Mouse (Mus musculus) spleen, postnatal 14 days (tissue): ENCODE measurements at regions not wholly inside any gene's neighbourhood (a gene's known extent, or its start where the extent isn't known, plus 50 kb on each side); places are given as distances from the start of the nearest gene placed in this dataset.

Source experiments
- DNase-seq, 2 experiments: peaks; one replicate each; pipeline ENCODE4 v3.0.0; 2021 to 2022; ENCODE audit warnings: low spot score in 2 of 2

GRCm38 (mm10) chr17:47179410-47179809, 169.1 kb upstream of the Ubr2 start:
- no peak for DNase-seq

- DNase-seq: no peak
Measured at GRCm38 (mm10) chr17:47178705-47179104, 168.3 kb upstream of the Ubr2 start.

GRCm38 (mm10) chr17:47177671-47178246, 167.4 kb upstream of the Ubr2 start:
- DNase-seq: no peak

DNA sequence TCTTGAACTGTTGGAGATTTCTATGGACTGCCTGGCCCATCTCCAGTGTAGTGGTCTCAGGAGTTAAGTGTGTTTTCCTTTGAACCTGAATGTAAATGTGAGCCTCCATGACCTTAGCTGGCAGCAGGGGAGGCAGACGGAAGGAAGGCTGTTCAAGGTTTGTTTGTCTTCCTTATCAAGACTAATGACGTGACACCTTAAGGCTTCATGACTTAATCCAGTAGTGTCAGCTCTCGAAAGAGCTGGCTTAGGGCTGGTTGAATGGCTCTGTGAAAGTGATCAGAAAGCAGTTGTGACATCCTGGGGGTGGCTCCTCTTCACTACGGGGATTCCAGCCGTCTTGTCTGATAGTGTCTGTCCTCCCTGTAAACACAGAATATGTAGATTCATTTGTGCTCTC, 166.0 kb upstream of the Ubr2 start:
- no peak for DNase-seq

DNA sequence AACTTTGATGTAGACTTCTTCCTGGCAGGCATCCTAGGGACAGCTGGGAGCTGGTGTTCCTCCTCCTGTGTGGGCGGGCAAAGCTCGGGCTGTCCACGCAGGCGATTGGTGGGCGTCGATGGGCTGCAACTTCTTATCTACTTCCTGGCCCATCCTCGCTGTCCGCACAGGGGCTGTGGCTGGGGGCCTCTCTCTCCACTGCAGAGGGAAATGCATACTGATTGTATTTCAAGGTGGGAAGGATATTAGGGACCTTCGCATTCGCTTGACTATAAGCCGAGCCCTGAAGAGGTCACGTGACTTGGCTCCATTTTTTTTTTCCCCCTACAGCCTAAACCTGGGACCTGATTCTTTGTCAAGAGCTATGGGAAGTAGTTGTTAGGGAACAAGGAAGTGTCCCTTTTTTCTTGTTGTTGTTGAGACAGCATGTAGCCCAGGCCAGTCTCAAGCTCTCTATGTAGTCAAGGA, 164.4 kb upstream of the Ubr2 start:
- peak in 1 of 2 experiments; percentile 9 for DNase-seq

- no peak for DNase-seq
Measured at GRCm38 (mm10) chr17:47171801-47172200, 161.4 kb upstream of the Ubr2 start.

GRCm38 (mm10) chr17:47170978-47171593, 160.7 kb upstream of the Ubr2 start:
- no peak for DNase-seq

- DNase-seq: no peak
Measured at GRCm38 (mm10) chr17:47168105-47168504, 157.7 kb upstream of the Ubr2 start.

GRCm38 (mm10) chr17:47163677-47164340, 153.5 kb upstream of the Ubr2 start:
- DNase-seq: no peak

GRCm38 (mm10) chr17:47162459-47162858, 152.1 kb upstream of the Ubr2 start:
- no peak for DNase-seq

- DNase-seq: no peak
Measured at GRCm38 (mm10) chr17:47156237-47156636, 145.9 kb upstream of the Ubr2 start.

- DNase-seq: no peak
Measured at GRCm38 (mm10) chr17:47151557-47152278, 141.4 kb upstream of the Ubr2 start.

DNA sequence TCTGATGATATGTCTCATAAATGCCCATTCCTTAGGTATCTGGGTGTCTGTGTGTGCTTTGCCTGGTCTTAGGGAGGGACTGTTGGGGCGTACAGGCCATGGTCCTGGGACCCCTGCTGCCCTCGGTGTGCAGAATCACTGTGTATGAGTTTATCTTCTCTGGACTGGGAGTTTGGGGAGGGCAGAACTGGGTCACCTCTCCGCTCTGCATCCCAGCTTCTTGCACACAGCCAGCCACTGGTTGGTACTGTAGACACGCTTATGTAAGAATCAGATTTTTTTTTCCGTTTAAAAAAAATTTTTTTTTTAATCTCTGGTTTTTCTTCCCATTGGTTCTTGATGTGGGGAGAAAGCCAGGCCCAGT, 140.8 kb upstream of the Ubr2 start:
- no peak for DNase-seq

DNA sequence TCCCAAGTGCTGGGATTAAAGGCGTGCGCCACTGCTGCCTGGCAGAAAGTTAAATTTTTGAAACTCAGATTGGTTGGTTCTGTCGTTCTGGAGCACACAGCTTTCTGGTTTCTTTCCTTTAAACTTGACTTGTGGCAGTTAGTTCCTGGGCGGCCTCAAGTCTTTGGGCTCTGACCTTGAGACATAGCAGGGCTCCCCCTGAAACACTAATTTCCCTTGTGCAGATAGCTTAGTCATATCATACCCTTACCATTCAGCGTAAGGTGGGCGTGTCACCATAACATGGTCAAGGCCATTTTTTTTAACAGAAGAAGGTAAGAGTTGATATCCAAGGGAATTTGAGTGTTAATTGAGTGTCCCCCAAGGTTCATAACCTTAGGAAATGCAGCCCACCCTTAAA, 140.3 kb upstream of the Ubr2 start:
- no peak for DNase-seq

DNA sequence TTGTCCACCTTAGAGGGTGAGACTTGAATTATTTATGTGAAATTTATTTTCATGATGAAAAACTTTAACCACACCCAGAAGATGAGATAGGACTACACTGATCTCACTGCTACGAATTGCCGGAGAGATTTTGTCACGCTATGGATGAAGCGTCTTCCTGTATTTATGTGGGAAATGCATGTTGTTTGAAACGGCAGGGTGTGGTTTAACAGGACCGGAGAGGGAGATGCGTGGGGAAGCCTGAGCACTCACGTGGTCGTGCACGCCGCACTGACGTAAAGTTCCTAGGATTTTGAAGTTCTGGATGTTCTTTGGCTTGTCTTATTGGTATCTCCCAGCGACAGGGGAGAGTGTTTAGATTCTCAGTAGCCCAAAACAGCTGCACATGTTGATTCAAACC, 139.3 kb upstream of the Ubr2 start:
- no peak for DNase-seq

GRCm38 (mm10) chr17:47149158-47149557, 138.8 kb upstream of the Ubr2 start:
- DNase-seq: no peak

GRCm38 (mm10) chr17:47146640-47147039, 136.3 kb upstream of the Ubr2 start:
- no peak for DNase-seq

DNA sequence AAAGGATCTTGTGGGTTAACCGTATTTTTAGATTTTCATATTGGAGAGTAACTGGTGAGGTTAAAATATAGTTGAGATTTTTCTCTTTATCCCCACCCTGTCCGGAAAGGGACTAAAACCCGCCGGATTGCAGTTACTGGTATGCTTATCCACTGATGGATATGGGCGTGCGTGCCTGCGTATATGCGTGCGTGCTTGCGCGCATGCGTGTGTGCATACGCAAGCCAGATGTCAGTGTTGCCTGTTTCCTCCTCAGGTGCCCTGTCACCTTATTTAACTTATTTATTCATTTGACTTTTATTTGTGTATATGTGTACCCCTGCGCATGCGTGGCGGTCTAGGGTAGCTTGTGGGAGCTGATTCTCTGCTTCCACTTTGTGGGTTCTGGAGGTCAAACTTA, 135.2 kb upstream of the Ubr2 start:
- DNase-seq: no peak

GRCm38 (mm10) chr17:47144996-47145395, 134.6 kb upstream of the Ubr2 start:
- DNase-seq: no peak

- no peak for DNase-seq
Measured at GRCm38 (mm10) chr17:47144460-47144859, 134.1 kb upstream of the Ubr2 start.

DNA sequence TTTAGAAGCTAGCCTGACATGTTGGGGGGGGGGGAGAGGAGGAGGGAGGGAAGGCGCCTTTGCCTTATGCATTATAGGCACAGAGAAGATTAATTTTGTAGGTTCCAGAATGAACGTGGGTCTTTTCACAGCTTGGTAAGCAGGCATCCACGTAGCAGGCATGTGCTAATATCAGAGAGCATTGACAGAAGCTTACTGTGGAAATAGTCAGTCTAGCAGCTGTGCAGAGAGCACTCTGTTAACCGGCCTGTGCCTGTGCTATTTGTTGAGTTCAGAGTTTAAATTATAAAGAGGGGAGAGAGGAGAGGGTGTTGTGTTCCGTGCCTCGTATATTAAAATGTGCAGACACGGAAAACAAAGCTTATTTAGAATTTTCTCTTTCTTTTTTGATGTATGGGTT, 133.5 kb upstream of the Ubr2 start:
- DNase-seq: no peak

DNA sequence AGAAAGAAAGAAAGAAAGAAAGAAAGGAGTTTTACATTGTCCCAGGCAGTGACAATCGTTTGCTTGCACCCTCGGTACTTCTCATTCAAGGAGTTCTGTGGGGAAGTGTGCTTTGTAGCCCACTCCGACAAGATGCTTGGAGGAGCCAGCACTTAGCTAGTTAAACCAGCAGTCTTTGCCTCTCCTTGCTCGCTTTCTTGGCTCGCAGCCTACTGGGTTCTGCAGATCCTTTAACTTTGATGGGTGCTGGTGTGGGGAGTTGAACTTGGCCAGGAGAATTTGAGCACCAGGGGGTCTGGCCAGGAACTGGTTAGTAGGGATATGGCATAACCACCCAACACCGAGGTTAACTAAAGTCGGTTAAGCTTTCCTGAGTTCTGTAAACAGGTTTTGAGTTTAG, 132.5 kb upstream of the Ubr2 start:
- no peak for DNase-seq

DNA sequence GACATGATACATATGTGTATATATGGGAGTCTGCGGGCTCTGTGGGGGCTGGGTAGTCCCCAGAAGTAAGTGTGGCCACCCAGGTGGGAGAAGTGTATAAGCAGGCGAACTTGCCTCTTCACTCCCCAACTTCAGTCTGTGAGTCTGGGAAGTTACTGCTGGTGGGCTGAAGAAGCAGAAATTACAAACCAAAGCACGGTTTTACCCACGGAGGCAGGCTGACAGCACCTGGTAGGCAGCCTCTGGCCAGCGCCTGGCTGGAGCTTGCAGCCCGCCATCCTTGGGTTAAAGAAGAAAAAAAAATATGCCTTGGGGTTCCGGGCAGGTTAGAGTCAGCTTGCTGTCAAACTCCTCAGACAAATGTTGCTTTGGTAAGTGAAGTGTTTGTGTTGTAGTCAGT, 131.9 kb upstream of the Ubr2 start:
- no peak for DNase-seq
